Mouse (Mus musculus) duodenum, adult 2 months (tissue): ENCODE data around the gene Tmem161a. TPM values are rescaled to one million over a fixed set of nuclear protein-coding genes. Genes with fewer than 3 reads are reported as not detected.

ENCODE experiments used
- polyA plus RNA-seq: library from polyadenylated mRNA; depleted of rRNA; stranded (reverse); fragments of >200 nt; gene quantifications from 2 replicates; pipeline ENCODE4 v1.2.3, GENCODE M21; 2012; ENCODE audit warnings: low replicate concordance; rRNA removed

Tmem161a gene
- polyA plus RNA-seq = 107 and 159 TPM in 2 replicates

GRCm38 (mm10) chr8:70172043-70172681 is at the start of gene Tmem161a:
Gene Tmem161a (plus strand): TSS chr8:70172356.

GRCm38 (mm10) chr8:70131166-70131883 is 40.8 kb upstream of the Tmem161a start, which contains the start of gene Nr2c2ap:
Gene Nr2c2ap (plus strand): TSS chr8:70131333.

GRCm38 (mm10) chr8:70139026-70139857 is 32.9 kb upstream of the Tmem161a start, which contains the start of the genes Rfxank, Borcs8 and Mef2b:
Gene Rfxank (minus strand): TSS chr8:70139154.
Gene Borcs8 (plus strand): TSS chr8:70139499.
Gene Mef2b (plus strand): TSS chr8:70139711.

GRCm38 (mm10) chr8:70212112-70213055 is 40.2 kb downstream of the Tmem161a start, which contains the start of gene Slc25a42:
Gene Slc25a42 (minus strand): TSS chr8:70212305.

Other genes with a start within 250 kb of the Tmem161a start
- gene Gatad2a, start 176.0 kb upstream of the Tmem161a start, polyA plus RNA-seq = 63.2 and 68.6 TPM in 2 replicates
- 60.8 and 62.1 TPM in 2 replicates for gene Mau2, start 129.6 kb upstream of the Tmem161a start, polyA plus RNA-seq
- gene Sugp1, start 129.5 kb upstream of the Tmem161a start, polyA plus RNA-seq = 6.1 and 7.7 TPM in 2 replicates
- gene Tm6sf2, start 99.4 kb upstream of the Tmem161a start, polyA plus RNA-seq = 766 and 1,530 TPM in 2 replicates
- gene Hapln4, start 88.9 kb upstream of the Tmem161a start, polyA plus RNA-seq = 1.7 and 3.7 TPM in 2 replicates
- gene Ncan, start 51.5 kb upstream of the Tmem161a start, polyA plus RNA-seq = 0.07 and 0.09 TPM in 2 replicates
- 8.5 and 9.3 TPM in 2 replicates for gene Nr2c2ap, start 41.0 kb upstream of the Tmem161a start, polyA plus RNA-seq
- gene Rfxank, start 33.2 kb upstream of the Tmem161a start, polyA plus RNA-seq = 32.6 and 33.8 TPM in 2 replicates
- gene Borcs8, start 32.9 kb upstream of the Tmem161a start, polyA plus RNA-seq = 47.0 and 48.5 TPM in 2 replicates
- gene Mef2b, start 32.6 kb upstream of the Tmem161a start, polyA plus RNA-seq = 1.1 and 2.9 TPM in 2 replicates
- 27.1 and 34.5 TPM in 2 replicates for gene Slc25a42, start 39.9 kb downstream of the Tmem161a start, polyA plus RNA-seq
- gene Sugp2, start 61.9 kb downstream of the Tmem161a start, polyA plus RNA-seq = 15.5 and 19.1 TPM in 2 replicates
- gene Armc6, start 62.1 kb downstream of the Tmem161a start, polyA plus RNA-seq = 15.2 and 16.2 TPM in 2 replicates
- 6.9 and 10.9 TPM in 2 replicates for gene Homer3, start 110.5 kb downstream of the Tmem161a start, polyA plus RNA-seq
- 54.8 and 59.0 TPM in 2 replicates for gene Ddx49, start 130.1 kb downstream of the Tmem161a start, polyA plus RNA-seq
- gene Cope, start 130.2 kb downstream of the Tmem161a start, polyA plus RNA-seq = 554 and 704 TPM in 2 replicates
- 0.33 and 1.1 TPM in 2 replicates for gene Cers1, start 143.4 kb downstream of the Tmem161a start, polyA plus RNA-seq
- 0.98 and 0.99 TPM in 2 replicates for gene Gdf1, start 157.5 kb downstream of the Tmem161a start, polyA plus RNA-seq
- 32.7 and 38.5 TPM in 2 replicates for gene Upf1, start 180.9 kb downstream of the Tmem161a start, polyA plus RNA-seq
- gene Comp, start 201.2 kb downstream of the Tmem161a start, polyA plus RNA-seq = 0.12 and 0.51 TPM in 2 replicates